Mouse (Mus musculus) hindbrain, embryonic 11.5 days (tissue): ENCODE results near the gene Neu1. TPM values are rescaled to one million over a fixed set of nuclear protein-coding genes. Genes with fewer than 3 reads are reported as not detected.

Source experiments
- ATAC-seq: fragments of 200-750 bp; cut with Nextera tagmentation; 2 replicates; pipeline ENCODE4 v1.8.0; 2017; ENCODE audit warnings: mild to moderate bottlenecking, moderate TSS enrichment, moderate library complexity; ENCODE audit not compliant: low FRiP score
- DNase-seq: peaks from one replicate; pipeline ENCODE4 v3.0.0-alpha.2; 2015; ENCODE audit warnings: low spot score
- H3K27ac ChIP-seq: fragments of 300-500 bp; sonication (generic); 2 replicates; pipeline ENCODE4 v1.5.1; 2014; ENCODE audit warnings: mild to moderate bottlenecking, low read depth, low read length
- H3K27me3 ChIP-seq: fragments of 300-500 bp; sonication (generic); 2 replicates; pipeline ENCODE4 v1.6.1; 2014; ENCODE audit warnings: mild to moderate bottlenecking, low read length, moderate library complexity, mixed read lengths; ENCODE audit not compliant: control insufficient read depth, insufficient read depth
- H3K36me3 ChIP-seq: fragments of 300-500 bp; sonication (generic); 2 replicates; pipeline ENCODE4 v1.6.1; 2014; ENCODE audit warnings: mild to moderate bottlenecking, low read length, moderate library complexity, mixed read lengths; ENCODE audit not compliant: control insufficient read depth, insufficient read depth
- H3K4me1 ChIP-seq: fragments of 300-500 bp; sonication (generic); replicated peaks from 2 replicates; pipeline ENCODE4 v1.6.1; 2014; ENCODE audit warnings: low read length, mixed read lengths; ENCODE audit not compliant: control insufficient read depth, insufficient read depth
- H3K4me2 ChIP-seq: fragments of 300-500 bp; sonication (generic); replicated peaks from 2 replicates; pipeline ENCODE4 v1.6.1; 2014; ENCODE audit warnings: mild to moderate bottlenecking, low read depth, low read length
- H3K4me3 ChIP-seq: fragments of 300-500 bp; sonication (generic); 2 replicates; pipeline ENCODE4 v1.5.1; 2014; ENCODE audit warnings: low read depth, low read length
- H3K9ac ChIP-seq: fragments of 300-500 bp; sonication (generic); 2 replicates; pipeline ENCODE4 v1.6.1; 2014; ENCODE audit warnings: low read depth, low read length
- H3K9me3 ChIP-seq: fragments of 300-500 bp; sonication (generic); 2 replicates; pipeline ENCODE4 v1.6.1; 2016; ENCODE audit warnings: low read length; ENCODE audit not compliant: control insufficient read depth
- WGBS: fragments of 180-500 bp; shearing (Covaris S2); extraction: QIAGEN DNeasy Blood & Tissue Kit; methylation state at CpG from one replicate; pipeline ENCODE4 v1.1.7; 2014; 5-methylcytosine and 5-hydroxymethylcytosine counted together
- polyA plus RNA-seq: library from polyadenylated mRNA; unstranded; fragments of >200 nt; fragmentation: Nextera tagmentation; extraction: Ambion mirVana; gene quantifications from 2 replicates; pipeline ENCODE4 v1.2.1, GENCODE M21; 2014

Gene Neu1
- polyA plus RNA-seq, 1 experiment from 2014 or later = 12.9 TPM

- Histone ChIP-seq H3K4me2 (no peak overlapping the region), H3K36me3 (peaks cover 4% of the 10 kb centered on the region), H3K4me1 (peaks cover 4% of the 10 kb centered on the region), H3K9ac (no peak overlapping the region), H3K4me3 (no peak overlapping the region), H3K9me3 (no peaks in the 10 kb centered on the region), H3K27me3 (no peaks in the 10 kb centered on the region), H3K27ac (no peak overlapping the region)
- DNase-seq = peak; percentile 20
- no peak for ATAC-seq
- 83% methylated on average over 2 of the region's 2 CpGs for WGBS
Observed at GRCm38 (mm10) chr17:34984218-34984617, 53.2 kb downstream of the Neu1 start.

Other genes with a start within 250 kb of the Neu1 start
- not detected in 2 replicates for gene C4b, start 187.4 kb upstream of the Neu1 start, polyA plus RNA-seq
- gene Cyp21a1, start 126.7 kb upstream of the Neu1 start, polyA plus RNA-seq = not detected in 2 replicates
- gene Stk19, start 94.3 kb upstream of the Neu1 start, polyA plus RNA-seq = 21.7 and 22.7 TPM in 2 replicates
- gene Dxo, start 94.2 kb upstream of the Neu1 start, polyA plus RNA-seq = 58.6 and 64.9 TPM in 2 replicates
- gene Skiv2l, start 81.0 kb upstream of the Neu1 start, polyA plus RNA-seq = 26.9 and 29.9 TPM in 2 replicates
- 117 and 138 TPM in 2 replicates for gene Nelfe, start 80.9 kb upstream of the Neu1 start, polyA plus RNA-seq
- 1.0 and 2.1 TPM in 2 replicates for gene Cfb, start 68.7 kb upstream of the Neu1 start, polyA plus RNA-seq
- 2.9 and 3.2 TPM in 2 replicates for gene Zbtb12, start 51.8 kb upstream of the Neu1 start, polyA plus RNA-seq
- not detected in 2 replicates for gene Gm20547, start 49.2 kb upstream of the Neu1 start, polyA plus RNA-seq
- 0.64 and 1.2 TPM in 2 replicates for gene C2, start 33.0 kb upstream of the Neu1 start, polyA plus RNA-seq
- gene Ehmt2, start 32.8 kb upstream of the Neu1 start, polyA plus RNA-seq = 57.4 and 70.1 TPM in 2 replicates
- gene Slc44a4, start 16.8 kb upstream of the Neu1 start, polyA plus RNA-seq = 0.12 and 0.29 TPM in 2 replicates
- gene Hspa1b, start 28.0 kb downstream of the Neu1 start, polyA plus RNA-seq = 0.15 TPM in 1 of 2 replicates, not detected in the other
- 0.49 TPM in 1 of 2 replicates, not detected in the other for gene Gm20481, start 38.7 kb downstream of the Neu1 start, polyA plus RNA-seq
- gene Hspa1a, start 40.9 kb downstream of the Neu1 start, polyA plus RNA-seq = 0.93 and 1.4 TPM in 2 replicates
- 0.93 and 1.2 TPM in 2 replicates for gene Hspa1l, start 41.5 kb downstream of the Neu1 start, polyA plus RNA-seq
- 188 and 207 TPM in 2 replicates for gene Lsm2, start 50.6 kb downstream of the Neu1 start, polyA plus RNA-seq
- gene Vars, start 69.7 kb downstream of the Neu1 start, polyA plus RNA-seq = 69.1 and 71.7 TPM in 2 replicates
- gene Vwa7, start 85.3 kb downstream of the Neu1 start, polyA plus RNA-seq = 0.10 and 0.36 TPM in 2 replicates
- gene Sapcd1, start 96.8 kb downstream of the Neu1 start, polyA plus RNA-seq = 3.0 and 4.0 TPM in 2 replicates
- 3.1 and 4.2 TPM in 2 replicates for gene Msh5, start 115.5 kb downstream of the Neu1 start, polyA plus RNA-seq
- gene Clic1, start 118.7 kb downstream of the Neu1 start, polyA plus RNA-seq = 45.6 and 85.1 TPM in 2 replicates
- gene Ddah2, start 127.8 kb downstream of the Neu1 start, polyA plus RNA-seq = 614 and 636 TPM in 2 replicates
- gene Ly6g6c, start 134.1 kb downstream of the Neu1 start, polyA plus RNA-seq = 0.19 TPM in 1 of 2 replicates, not detected in the other
- 0.66 and 1.1 TPM in 2 replicates for gene Mpig6b, start 134.9 kb downstream of the Neu1 start, polyA plus RNA-seq
- 0.42 and 0.50 TPM in 2 replicates for gene Ly6g6e, start 145.6 kb downstream of the Neu1 start, polyA plus RNA-seq
- 1.0 and 2.7 TPM in 2 replicates for gene Ly6g6d, start 146.8 kb downstream of the Neu1 start, polyA plus RNA-seq
- 0.29 and 0.52 TPM in 2 replicates for gene Ly6g6f, start 154.4 kb downstream of the Neu1 start, polyA plus RNA-seq
- 40.2 and 45.1 TPM in 2 replicates for gene Abhd16a, start 158.0 kb downstream of the Neu1 start, polyA plus RNA-seq
- gene Ly6g5c, start 177.0 kb downstream of the Neu1 start, polyA plus RNA-seq = not detected in 2 replicates
- 0.89 and 0.96 TPM in 2 replicates for gene Ly6g5b, start 184.2 kb downstream of the Neu1 start, polyA plus RNA-seq
- 22.5 and 29.7 TPM in 2 replicates for gene Gpank1, start 190.2 kb downstream of the Neu1 start, polyA plus RNA-seq
- gene Csnk2b, start 190.8 kb downstream of the Neu1 start, polyA plus RNA-seq = 299 and 310 TPM in 2 replicates
- gene D17H6S53E, start 195.1 kb downstream of the Neu1 start, polyA plus RNA-seq = 8.4 and 9.2 TPM in 2 replicates
- gene Apom, start 200.8 kb downstream of the Neu1 start, polyA plus RNA-seq = 0.34 and 0.49 TPM in 2 replicates
- 105 and 117 TPM in 2 replicates for gene Bag6, start 203.9 kb downstream of the Neu1 start, polyA plus RNA-seq
- 167 and 205 TPM in 2 replicates for gene Prrc2a, start 233.6 kb downstream of the Neu1 start, polyA plus RNA-seq
- gene Aif1, start 244.8 kb downstream of the Neu1 start, polyA plus RNA-seq = 6.1 and 8.4 TPM in 2 replicates